Mouse (Mus musculus) G1E (cell line): ENCODE data around the gene Vav1. TPM values are rescaled to one million over a fixed set of nuclear protein-coding genes. Genes with fewer than 3 reads are reported as not detected.

Experiments used
- ATAC-seq: 2 replicates; pipeline ENCODE4 v1.8.0; 2016; ENCODE audit warnings: mild to moderate bottlenecking; ENCODE audit not compliant: insufficient number of reproducible peaks, poor library complexity, low FRiP score, severe bottlenecking; ENCODE audit errors: extremely low read depth
- DNase-seq: peaks from one replicate; pipeline ENCODE4 v3.0.0; 2012; ENCODE audit warnings: low spot score
- H3K27me3 ChIP-seq: 2 replicates; pipeline ENCODE4 v1.6.1; 2012; ENCODE audit warnings: mild to moderate bottlenecking, low read length, inconsistent platforms; ENCODE audit not compliant: insufficient read depth
- H3K36me3 ChIP-seq: replicated peaks from 2 replicates; pipeline ENCODE3; 2012; ENCODE audit warnings: mild to moderate bottlenecking, inconsistent platforms
- H3K4me1 ChIP-seq: 2 replicates; pipeline ENCODE4 v1.6.1; 2012; ENCODE audit warnings: low read depth, low read length, inconsistent platforms, mixed read lengths; ENCODE audit not compliant: insufficient read depth
- H3K4me3 ChIP-seq: 2 replicates; pipeline ENCODE4 v1.5.1; 2012; ENCODE audit warnings: low read depth, mild to moderate bottlenecking, inconsistent platforms, low read length, moderate library complexity, mixed read lengths
- H3K9me3 ChIP-seq: replicated peaks from 2 replicates; pipeline ENCODE4 v1.6.1; 2012; ENCODE audit warnings: inconsistent platforms
- CTCF ChIP-seq: IDR thresholded peaks from 2 replicates; pipeline ENCODE4 v1.5.1; 2012; ENCODE audit warnings: low read depth, low read length, inconsistent platforms, mixed read lengths
- GATA1 ChIP-seq: IDR thresholded peaks from 2 replicates; pipeline ENCODE4 v1.6.1; 2012; ENCODE audit warnings: borderline replicate concordance, low read length, inconsistent platforms, mixed read lengths
- GATA2 ChIP-seq: IDR thresholded peaks from 2 replicates; pipeline ENCODE4 v1.6.1; 2012; ENCODE audit warnings: low read depth, low read length, inconsistent platforms, borderline replicate concordance
- POLR2AphosphoS5 ChIP-seq: IDR thresholded peaks from 2 replicates; pipeline ENCODE4 v1.6.1; 2012; ENCODE audit warnings: low read depth, low read length, inconsistent platforms; ENCODE audit not compliant: insufficient replicate concordance
- TAL1 ChIP-seq: conservative IDR thresholded peaks from 2 replicates; pipeline ENCODE4 v1.6.1; 2012; ENCODE audit warnings: low read depth, low read length, inconsistent platforms, mixed read lengths
- polyA plus RNA-seq: library from polyadenylated mRNA; stranded (reverse); fragments of >175 nt; gene quantifications from 2 replicates; pipeline ENCODE4 v1.2.3, GENCODE M21; 2012
- total RNA-seq, 2 experiments: library from RNA; stranded (forward) in 1 of 2; stranded (reverse) in 1 of 2; fragments of 200-1000 nt in 1 of 2; fragments of >200 nt in 1 of 2; fragmentation: Nextera tagmentation in 1 of 2; gene quantifications; 2 replicates each; pipeline ENCODE4 v1.2.3; 2014 to 2017

Vav1 gene
- total and polyA plus RNA-seq, 3 experiments, result 48.1 to 175 (median 50.0) TPM

GRCm38 (mm10) chr17:57289252-57289651 is 10.4 kb downstream of the Vav1 start:
- Histone ChIP-seq H3K36me3 (peaks cover 96% of the 10 kb centered on the region), H3K4me1 (peaks cover 76% of the 10 kb centered on the region)

GRCm38 (mm10) chr17:57290001-57290670 is 11.2 kb downstream of the Vav1 start:
- Histone ChIP-seq H3K4me1 (peaks cover 77% of the 10 kb centered on the region), H3K9me3 (0 out of 2 replicates have a peak, but pooled peaks cover 3% of the 10 kb centered on the region), H3K36me3 (peaks cover 96% of the 10 kb centered on the region), H3K27me3 (no peaks in the 10 kb centered on the region), H3K4me3 (no peak overlapping the region)
- no peak for DNase-seq
- ATAC-seq, result peak; percentile 86
- TF ChIP-seq GATA1 (no peak), GATA2 (no peak), CTCF (no peak), TAL1 (no peak), POLR2AphosphoS5 (no peak)

More at GRCm38 (mm10) chr17:57289252-57289651, 10.4 kb downstream of the Vav1 start:
- DNase-seq, result no peak
- Histone ChIP-seq H3K9me3 (0 out of 2 replicates have a peak, but pooled peaks cover 3% of the 10 kb centered on the region), H3K27me3 (no peaks in the 10 kb centered on the region), H3K4me3 (no peak overlapping the region)
- no peak for TF ChIP-seq CTCF
- no peak for TF ChIP-seq GATA2
- TF ChIP-seq POLR2AphosphoS5, result no peak
- no peak for TF ChIP-seq GATA1
- no peak for TF ChIP-seq TAL1
- ATAC-seq, result no peak

GRCm38 (mm10) chr17:57290671-57291055 is 11.8 kb downstream of the Vav1 start:
- Histone ChIP-seq H3K4me3 (no peak overlapping the region), H3K36me3 (peaks cover 96% of the 10 kb centered on the region), H3K27me3 (no peaks in the 10 kb centered on the region), H3K4me1 (peaks cover 77% of the 10 kb centered on the region), H3K9me3 (0 out of 2 replicates have a peak, but pooled peaks cover 3% of the 10 kb centered on the region)
- no peak for DNase-seq
- TF ChIP-seq GATA1 (no peak), POLR2AphosphoS5 (no peak), CTCF (no peak), GATA2 (no peak), TAL1 (no peak)
- peak; percentile 30 for ATAC-seq

GRCm38 (mm10) chr17:57292302-57292701 is 13.4 kb downstream of the Vav1 start:
- no peak for ATAC-seq
- Histone ChIP-seq H3K27me3 (no peaks in the 10 kb centered on the region), H3K36me3 (peaks cover 98% of the 10 kb centered on the region), H3K4me1 (peaks cover 78% of the 10 kb centered on the region), H3K9me3 (0 out of 2 replicates have a peak, but pooled peaks cover 3% of the 10 kb centered on the region), H3K4me3 (no peak overlapping the region)
- TF ChIP-seq GATA1 (no peak), CTCF (no peak), POLR2AphosphoS5 (no peak), TAL1 (no peak), GATA2 (no peak)
- no peak for DNase-seq

- ATAC-seq (no peak), DNase-seq (no peak)
- Histone ChIP-seq H3K9me3 (0 out of 2 replicates have a peak, but pooled peaks cover 3% of the 10 kb centered on the region), H3K27me3 (no peaks in the 10 kb centered on the region), H3K36me3 (peaks cover 98% of the 10 kb centered on the region), H3K4me3 (no peak overlapping the region), H3K4me1 (peaks cover 82% of the 10 kb centered on the region)
- no peak for TF ChIP-seq GATA1
- no peak for TF ChIP-seq GATA2
- TF ChIP-seq POLR2AphosphoS5, result no peak
- TF ChIP-seq TAL1, result no peak
- TF ChIP-seq CTCF, result no peak
Observed at GRCm38 (mm10) chr17:57292968-57293367, 14.1 kb downstream of the Vav1 start.

GRCm38 (mm10) chr17:57295935-57296334 is 17.0 kb downstream of the Vav1 start:
- Histone ChIP-seq H3K27me3 (no peaks in the 10 kb centered on the region), H3K9me3 (no peaks in the 10 kb centered on the region), H3K4me3 (no peak overlapping the region), H3K36me3 (peaks cover 96% of the 10 kb centered on the region), H3K4me1 (peaks cover 68% of the 10 kb centered on the region)
- ATAC-seq, result no peak
- TF ChIP-seq POLR2AphosphoS5, result no peak
- no peak for TF ChIP-seq GATA2
- TF ChIP-seq GATA1, result no peak
- TF ChIP-seq TAL1, result no peak
- TF ChIP-seq CTCF, result no peak
- DNase-seq, result no peak
